Mouse (Mus musculus): ENCODE measurements around the gene Cip2a. TPM values are rescaled to one million over a fixed set of nuclear protein-coding genes. Genes with fewer than 3 reads are reported as not detected.

Cip2a gene
- total RNA-seq, 2 experiments from 2014 or later = 0.75 to 0.94 TPM

Other genes starting within 250 kb of the Cip2a start
- not detected for gene Trat1, start 222.2 kb upstream of the Cip2a start, total RNA-seq (2021)
- not detected for gene Retnlb, start 177.3 kb upstream of the Cip2a start, total RNA-seq (2021)
- 1 to 10 TPM; 1.6 to 1.8 TPM for gene Retnla, start 151.6 kb upstream of the Cip2a start, total RNA-seq (2021)
- under 1 TPM; 0.62 to 0.81 TPM for gene Retnlg, start 121.6 kb upstream of the Cip2a start, total RNA-seq (2021)
- 1 to 10 TPM; 6.6 to 9.0 TPM for gene Dzip3, start within 50 bp of the Cip2a start, total RNA-seq (2021)
- gene Myh15, start 63.3 kb downstream of the Cip2a start, total RNA-seq (2021) = not detected

Data from heart, postnatal 25 days (tissue).